Mouse (Mus musculus) gastrocnemius, adult 18-20 months (tissue): ENCODE data around the gene Slc25a13. TPM values are rescaled to one million over a fixed set of nuclear protein-coding genes. Genes with fewer than 3 reads are reported as not detected.

ENCODE experiments used
- DNase-seq: peaks from one replicate; pipeline ENCODE4 v3.0.0; 2021; ENCODE audit warnings: low spot score
- total RNA-seq, 2 experiments: library from RNA; stranded (reverse); gene quantifications; 2 replicates each; pipeline ENCODE4 v1.2.3; 2021

Slc25a13 gene
- total RNA-seq, 2 experiments from 2014 or later: 0.62 to 1.0 TPM

GRCm38 (mm10) chr6:6120841-6121240 lies 96.1 kb downstream of the Slc25a13 start:
- DNase-seq: no peak

- no peak for DNase-seq
These were observed 101.2 kb downstream of the Slc25a13 start for GRCm38 (mm10) chr6:6115771-6116170.

GRCm38 (mm10) chr6:6113776-6114175 lies 103.2 kb downstream of the Slc25a13 start:
- DNase-seq: no peak

- DNase-seq: no peak
These were observed 104.0 kb downstream of the Slc25a13 start for GRCm38 (mm10) chr6:6112767-6113528.

DNA sequence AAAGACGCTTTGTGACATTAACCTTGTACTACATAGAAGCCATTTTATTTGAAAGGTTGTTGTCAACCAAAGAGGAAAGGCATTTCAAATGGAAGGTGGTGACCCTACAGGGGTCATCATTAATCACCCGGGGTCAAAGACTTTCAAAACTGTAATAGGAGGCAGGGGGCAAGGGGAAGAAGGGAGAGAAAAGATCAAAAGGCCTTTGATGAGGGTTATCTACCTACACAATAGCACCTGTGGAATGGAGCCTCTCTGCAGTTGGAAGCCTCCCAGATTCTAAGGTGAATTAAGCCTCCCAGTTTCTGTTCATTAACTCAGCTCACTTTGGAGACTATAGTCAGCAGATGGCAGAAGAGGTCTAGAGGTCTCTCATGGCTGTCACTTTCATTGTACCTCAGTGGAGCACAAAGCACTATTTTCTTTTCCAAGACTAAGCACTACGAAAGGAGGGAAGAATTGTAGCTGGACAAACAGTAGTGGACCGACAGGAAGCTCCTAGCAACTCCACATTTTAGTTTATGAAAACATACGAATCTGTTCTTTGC lies 109.5 kb downstream of the Slc25a13 start:
- no peak for DNase-seq

DNA sequence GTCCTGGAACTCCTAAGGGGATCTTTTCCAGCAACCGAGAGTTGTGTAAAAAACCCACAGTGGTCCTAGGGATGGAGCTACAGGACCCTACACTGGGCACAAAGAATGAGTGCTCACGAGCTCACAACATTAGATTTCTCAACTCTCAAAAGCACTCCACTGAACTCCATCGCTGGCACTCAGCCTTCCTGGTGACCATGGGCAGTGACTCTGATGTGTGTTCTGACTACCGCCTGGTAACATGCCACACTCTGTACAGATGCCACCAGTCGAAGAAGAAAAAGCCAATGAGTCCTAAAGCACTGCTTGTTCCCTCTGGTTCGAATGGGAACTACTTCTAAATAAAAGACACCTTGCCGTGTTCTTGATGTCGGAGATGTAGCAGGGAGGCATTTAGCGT lies 111.4 kb downstream of the Slc25a13 start:
- DNase-seq: no peak

- DNase-seq: no peak
These were observed 113.5 kb downstream of the Slc25a13 start for GRCm38 (mm10) chr6:6103469-6103868.

- peak; percentile 22 for DNase-seq
These were observed 115.4 kb downstream of the Slc25a13 start for GRCm38 (mm10) chr6:6101605-6102004.

DNA sequence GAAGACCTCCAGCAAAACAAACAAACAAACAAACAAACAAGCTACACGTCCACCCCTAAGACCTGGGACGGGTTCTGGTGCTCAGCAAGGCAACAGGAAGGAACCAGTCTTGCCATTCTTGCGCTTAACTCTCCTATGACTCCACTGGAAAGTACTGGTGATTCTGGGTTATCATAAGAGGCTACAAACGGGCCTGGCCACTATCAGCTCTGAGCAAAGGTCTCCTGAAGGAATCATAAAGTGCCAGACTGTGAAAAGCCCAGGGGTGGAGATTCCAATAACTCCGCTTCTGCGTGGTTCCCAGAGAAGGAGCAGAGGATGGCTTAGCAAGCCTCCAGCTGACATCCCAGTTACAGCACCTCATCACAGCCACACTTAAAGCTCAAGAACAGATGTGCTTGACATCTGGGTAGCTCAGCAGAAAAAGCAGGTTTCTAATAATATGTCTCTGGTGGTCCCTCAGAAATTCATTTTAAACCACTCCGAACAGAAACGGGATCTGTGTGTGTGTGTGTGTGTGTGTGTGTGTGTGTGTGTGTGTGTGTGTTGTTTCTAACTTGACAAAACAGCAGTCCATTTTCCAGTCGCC lies 116.0 kb downstream of the Slc25a13 start:
- DNase-seq: no peak

DNA sequence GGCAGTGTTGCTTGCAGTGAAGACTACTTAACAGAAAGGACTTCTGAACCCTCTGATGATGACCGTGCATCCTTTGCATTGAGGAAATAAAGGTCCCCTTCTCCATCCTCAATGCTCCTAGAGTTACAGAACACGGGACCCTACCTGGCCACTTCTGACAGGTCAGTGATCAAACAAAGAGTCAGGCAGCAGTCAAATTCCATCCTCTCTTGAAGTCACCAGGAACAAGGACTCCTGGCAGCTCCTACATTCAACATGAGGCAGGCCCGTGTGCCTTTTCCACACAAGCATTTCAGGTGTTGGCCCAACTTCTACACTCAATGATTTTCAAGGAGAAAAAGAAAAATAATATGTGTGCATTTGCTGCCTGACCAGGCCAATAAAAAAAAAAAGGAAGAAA lies 123.0 kb downstream of the Slc25a13 start:
- no peak for DNase-seq

DNA sequence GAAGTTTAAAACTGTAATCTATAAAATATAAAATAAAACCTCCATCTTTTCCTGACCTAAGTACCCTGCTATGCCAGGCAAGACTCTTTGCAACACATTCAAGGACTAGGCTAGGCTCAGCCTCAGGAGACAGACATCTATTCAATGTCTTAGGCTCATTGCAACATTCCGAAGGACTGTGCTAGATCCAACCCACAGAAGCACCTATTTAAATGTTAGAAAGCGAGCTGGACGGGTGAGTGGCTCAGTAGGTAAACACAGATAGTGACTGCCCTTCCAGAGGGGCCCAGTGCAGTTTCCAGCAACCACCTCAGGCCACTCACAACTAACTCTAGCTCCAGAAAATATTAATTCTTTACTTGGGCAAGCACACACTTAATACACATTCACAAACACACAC lies 123.5 kb downstream of the Slc25a13 start:
- no peak for DNase-seq

DNA sequence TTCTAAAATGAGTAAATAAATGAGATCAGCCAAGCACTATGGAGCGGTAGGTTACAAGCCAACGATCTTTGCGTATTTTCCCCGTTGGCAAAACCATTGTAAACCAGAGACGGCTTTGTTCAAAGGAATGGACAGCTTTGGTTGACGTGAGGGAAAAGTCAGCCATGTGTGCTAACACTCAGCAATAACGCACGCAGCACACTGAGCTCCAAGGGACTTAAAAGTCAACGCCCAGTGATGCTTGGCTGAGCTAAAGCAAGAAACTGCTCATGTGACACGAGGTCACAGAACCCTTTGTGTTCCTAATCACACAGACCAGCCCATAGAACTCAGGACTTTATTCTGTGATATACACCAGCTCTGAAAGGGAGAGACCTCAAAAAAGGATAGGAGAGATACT lies 124.5 kb downstream of the Slc25a13 start:
- no peak for DNase-seq

DNA sequence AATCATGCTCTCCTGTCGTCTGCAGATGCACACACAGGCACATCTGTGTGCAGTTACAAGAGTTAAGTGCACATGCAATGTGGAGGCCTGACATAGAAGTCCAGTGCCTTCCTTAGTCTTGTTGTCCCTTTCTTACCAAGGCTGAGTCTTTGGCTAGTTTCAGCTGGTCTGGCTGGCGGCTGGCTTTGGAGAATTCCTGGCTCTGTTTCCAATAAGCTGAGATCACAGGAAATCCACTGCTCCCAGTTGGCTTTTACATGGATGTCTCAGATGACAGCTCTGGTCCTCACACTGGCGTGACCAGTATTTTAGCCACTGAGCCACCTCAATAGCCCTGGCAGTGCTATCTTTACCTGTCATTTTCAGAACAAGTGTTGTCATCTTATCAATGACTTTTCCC lies 126.0 kb downstream of the Slc25a13 start:
- peak; percentile 18 for DNase-seq

DNA sequence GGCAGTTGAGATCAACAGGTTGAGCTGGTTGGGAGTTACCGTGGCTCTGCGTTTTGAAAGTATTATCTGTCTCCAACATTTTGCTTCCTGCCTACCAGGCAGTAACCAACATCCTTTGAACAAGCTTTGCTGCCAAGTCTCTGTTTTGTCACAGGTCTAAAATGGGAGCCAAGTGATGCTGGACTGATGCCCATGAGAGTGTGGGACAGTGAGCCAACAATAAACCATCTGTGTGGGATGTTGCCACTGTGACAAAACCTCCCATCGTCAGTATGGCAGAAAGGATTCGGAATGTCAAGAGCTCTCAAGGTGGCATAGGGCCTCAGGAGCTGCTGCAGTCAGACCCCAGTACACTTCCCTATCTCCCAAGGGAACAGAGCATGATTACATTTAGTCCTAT lies 128.8 kb downstream of the Slc25a13 start:
- no peak for DNase-seq

GRCm38 (mm10) chr6:6080484-6080883 lies 136.5 kb downstream of the Slc25a13 start:
- no peak for DNase-seq

GRCm38 (mm10) chr6:6077234-6077633 lies 139.7 kb downstream of the Slc25a13 start:
- no peak for DNase-seq

DNA sequence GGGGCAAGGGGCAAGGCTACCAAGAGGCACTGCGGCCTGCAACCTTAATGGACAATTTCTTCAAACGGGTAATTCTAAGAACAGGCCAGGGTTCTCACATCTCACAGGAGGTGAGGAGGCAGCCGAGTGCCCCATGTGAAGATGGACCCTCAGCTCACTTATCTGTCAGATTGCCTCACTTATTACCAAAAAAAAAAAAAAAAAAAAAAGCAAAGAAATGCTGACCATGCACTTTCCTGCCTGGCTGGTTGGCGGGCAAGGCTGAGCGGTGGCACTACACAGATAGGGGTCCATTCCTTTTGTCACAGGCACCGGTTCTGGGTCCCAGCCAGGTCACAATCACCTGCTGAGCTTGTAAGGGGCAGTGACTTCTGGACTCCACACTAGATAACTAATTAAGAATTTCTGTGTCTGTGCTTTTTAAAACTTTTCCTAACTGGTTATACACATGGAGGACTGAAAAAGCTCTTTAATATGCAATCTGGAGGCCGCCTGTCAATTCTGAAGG lies 141.0 kb downstream of the Slc25a13 start:
- no peak for DNase-seq

DNA sequence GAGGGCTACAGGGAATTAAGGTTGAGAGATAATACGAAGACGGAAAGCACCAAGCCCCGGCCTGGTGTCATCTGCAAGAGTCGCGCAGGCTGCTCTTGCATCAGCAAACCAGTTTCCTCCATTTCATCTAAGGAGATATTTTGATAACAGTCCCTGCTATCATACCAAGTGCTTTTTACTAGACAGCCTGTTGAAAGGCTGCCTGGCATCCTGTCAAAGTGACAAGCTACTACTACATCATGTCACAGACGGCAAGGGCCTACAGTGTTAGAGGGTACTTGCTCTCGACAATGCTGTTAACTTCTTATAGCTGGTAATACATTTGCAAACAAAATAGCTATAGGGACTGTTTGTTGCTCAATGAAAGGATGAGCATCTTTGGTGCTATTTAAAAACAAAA lies 145.9 kb downstream of the Slc25a13 start:
- no peak for DNase-seq

GRCm38 (mm10) chr6:6070015-6070414 lies 147.0 kb downstream of the Slc25a13 start:
- DNase-seq: no peak

DNA sequence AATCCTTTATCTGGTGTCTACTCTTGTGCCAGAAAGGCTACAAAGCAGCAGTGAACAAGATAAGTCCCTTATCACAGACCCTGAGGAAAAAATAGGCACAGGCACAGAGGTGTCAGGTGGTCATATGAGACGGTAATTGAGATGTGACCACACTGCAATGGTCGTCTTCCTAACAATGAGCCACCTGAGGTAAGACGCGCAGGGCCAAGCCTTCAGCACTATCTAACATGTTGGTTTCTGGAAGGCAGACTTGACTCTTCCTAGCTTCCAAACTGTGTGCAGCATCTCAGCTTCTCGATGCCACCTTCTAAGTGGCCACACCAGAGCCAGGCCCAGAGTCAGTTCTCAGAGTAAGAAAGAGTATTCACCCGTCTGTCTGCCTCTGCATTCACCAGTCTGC lies 149.8 kb downstream of the Slc25a13 start:
- DNase-seq: no peak

GRCm38 (mm10) chr6:6058548-6058947 lies 158.4 kb downstream of the Slc25a13 start:
- DNase-seq: no peak

GRCm38 (mm10) chr6:6053946-6054345 lies 163.0 kb downstream of the Slc25a13 start:
- no peak for DNase-seq

GRCm38 (mm10) chr6:6052696-6053095 lies 164.3 kb downstream of the Slc25a13 start:
- no peak for DNase-seq
